Mouse (Mus musculus) E14TG2a.4 (cell line): ENCODE data around the gene Atf5.

Experiments
- H3K27me3 ChIP-seq: 2 replicates; pipeline ENCODE4 v1.6.1; 2014; ENCODE audit warnings: low read length, control low read depth; ENCODE audit not compliant: insufficient read depth
- H3K36me3 ChIP-seq: 2 replicates; pipeline ENCODE4 v1.6.1; 2014; ENCODE audit warnings: low read length, control low read depth; ENCODE audit not compliant: insufficient read depth
- H3K4me1 ChIP-seq: replicated peaks from 2 replicates; pipeline ENCODE4 v1.6.1; 2014; ENCODE audit warnings: low read depth, low read length, control low read depth
- H3K4me3 ChIP-seq: replicated peaks from 2 replicates; pipeline ENCODE4 v1.5.1; 2014; ENCODE audit warnings: mild to moderate bottlenecking, low read length
- H3K9me3 ChIP-seq: 2 replicates; pipeline ENCODE4 v1.6.1; 2014; ENCODE audit warnings: low read length, control low read depth
- CTCF ChIP-seq: conservative IDR thresholded peaks from 2 replicates; pipeline ENCODE4 v1.5.1; 2014; ENCODE audit warnings: low read length
- NANOG ChIP-seq: IDR thresholded peaks from 2 replicates; pipeline ENCODE4 v1.6.1; 2014; ENCODE audit warnings: borderline replicate concordance, low read length, mixed read lengths
- POU5F1 ChIP-seq: IDR thresholded peaks from 2 replicates; pipeline ENCODE4 v1.6.1; 2014; ENCODE audit warnings: low read length, borderline replicate concordance

Atf5 gene

DNA sequence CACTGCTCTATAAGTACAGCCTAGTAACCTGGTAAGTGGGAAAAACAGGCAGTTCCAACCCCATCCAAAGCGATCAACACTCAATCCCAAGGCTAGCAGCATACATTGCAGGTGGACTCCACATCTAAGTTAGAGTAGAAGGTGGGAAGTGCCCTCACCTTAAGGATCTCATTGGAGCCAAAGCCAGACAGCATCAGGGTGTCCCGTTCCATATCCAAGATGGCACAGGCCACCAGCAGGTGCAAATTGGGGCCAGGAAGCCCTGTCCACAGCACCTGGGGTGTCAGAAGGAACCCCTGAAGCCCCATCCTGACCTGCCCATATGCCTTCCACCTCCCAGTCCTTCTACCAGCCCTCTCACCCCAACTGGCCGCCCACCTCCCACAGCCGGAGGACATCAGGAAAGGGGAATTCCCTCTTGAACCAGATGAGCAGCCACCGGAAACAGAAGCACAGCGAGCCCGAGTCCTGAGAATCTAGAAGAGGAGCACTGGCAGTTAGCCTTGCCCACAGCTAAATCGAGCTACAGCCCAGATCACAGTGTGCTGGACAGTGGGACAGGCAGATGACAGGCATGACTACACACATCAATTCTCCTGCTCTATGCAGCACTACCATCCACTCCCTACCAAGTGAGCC is 25.5 kb upstream of the Atf5 start:
- H3K9me3 ChIP-seq: no peaks in the 10 kb centered on the region
- TF ChIP-seq CTCF (no peak), POU5F1 (no peak), NANOG (no peak)
- peaks cover 62% of the 10 kb centered on the region for H3K4me1 ChIP-seq
- peaks cover 84% of the 10 kb centered on the region for H3K36me3 ChIP-seq
- H3K4me3 ChIP-seq: no peak overlapping the region
- peaks cover 29% of the 10 kb centered on the region for H3K27me3 ChIP-seq

DNA sequence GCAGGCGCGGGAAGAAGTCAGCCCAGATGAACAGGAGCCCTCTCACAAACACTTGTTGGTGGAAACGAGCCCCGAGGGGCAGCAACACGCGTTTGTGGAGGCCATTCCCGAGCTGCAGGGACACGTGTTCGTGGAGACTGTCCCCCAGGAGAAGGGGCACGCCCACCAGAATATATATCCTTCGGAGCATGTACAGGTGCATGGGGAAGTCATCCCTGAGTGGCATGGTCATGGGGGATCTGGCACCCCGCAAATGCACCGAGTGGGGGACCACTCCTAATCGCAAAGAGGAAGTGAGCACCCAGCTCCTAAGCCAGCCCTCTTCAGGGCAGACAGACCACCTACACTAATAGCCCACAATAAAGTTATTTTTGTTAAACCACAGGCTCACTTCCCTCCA is 24.0 kb upstream of the Atf5 start:
- TF ChIP-seq NANOG (no peak), POU5F1 (no peak), CTCF (no peak)
- peak overlapping the region; percentile 74 for H3K4me3 ChIP-seq
- peaks cover 84% of the 10 kb centered on the region for H3K36me3 ChIP-seq

DNA sequence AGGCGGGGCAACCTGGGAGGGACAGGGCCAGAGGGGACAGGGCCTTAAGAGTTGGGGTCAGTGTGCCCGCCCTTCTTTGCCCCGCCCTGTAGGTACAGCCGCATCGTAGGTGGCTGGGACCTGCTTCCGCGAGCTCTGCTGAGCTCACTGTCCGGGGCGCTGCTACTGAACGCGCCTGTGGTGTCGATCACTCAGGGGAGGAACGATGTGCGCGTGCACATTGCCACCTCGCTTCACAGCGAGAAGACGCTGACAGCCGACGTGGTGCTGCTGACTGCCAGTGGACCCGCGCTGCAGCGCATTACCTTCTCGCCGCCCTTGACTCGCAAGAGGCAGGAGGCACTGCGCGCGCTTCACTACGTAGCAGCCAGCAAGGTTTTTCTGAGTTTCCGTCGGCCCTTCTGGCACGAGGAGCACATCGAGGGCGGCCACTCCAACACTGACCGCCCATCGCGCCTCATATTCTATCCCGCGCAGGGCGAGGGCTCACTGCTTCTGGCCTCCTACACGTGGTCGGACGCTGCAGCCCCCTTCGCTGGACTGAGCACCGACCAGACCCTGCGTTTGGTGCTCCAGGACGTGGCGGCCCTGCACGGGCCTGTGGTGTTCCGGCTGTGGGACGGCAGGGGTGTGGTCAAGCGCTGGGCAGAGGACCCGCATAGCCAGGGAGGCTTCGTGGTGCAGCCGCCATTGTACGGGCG is 23.2 kb upstream of the Atf5 start:
- peaks cover 29% of the 10 kb centered on the region for H3K27me3 ChIP-seq
- TF ChIP-seq NANOG: no peak
- peaks cover 84% of the 10 kb centered on the region for H3K36me3 ChIP-seq
- H3K9me3 ChIP-seq: no peaks in the 10 kb centered on the region
- peaks cover 63% of the 10 kb centered on the region for H3K4me1 ChIP-seq
- peak overlapping the region; percentile 74 for H3K4me3 ChIP-seq

More for the DNA sequence above, 24.0 kb upstream of the Atf5 start:
- Histone ChIP-seq H3K9me3 (no peaks in the 10 kb centered on the region), H3K27me3 (peaks cover 29% of the 10 kb centered on the region), H3K4me1 (peaks cover 67% of the 10 kb centered on the region)

DNA sequence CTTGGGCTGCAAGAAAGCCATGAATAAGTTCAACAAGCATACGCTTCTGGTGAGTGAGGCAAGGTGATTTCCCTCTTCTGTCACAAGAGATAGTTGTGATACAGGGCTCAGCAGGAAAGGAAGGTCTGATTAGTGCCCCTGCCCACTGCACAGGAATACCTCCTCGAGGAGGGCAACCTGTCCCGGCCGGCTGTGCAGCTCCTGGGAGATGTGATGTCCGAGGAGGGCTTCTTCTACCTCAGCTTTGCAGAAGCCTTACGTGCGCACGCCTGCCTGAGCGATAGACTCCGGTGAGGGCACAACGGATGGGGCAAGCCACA is 22.7 kb upstream of the Atf5 start:
- peak overlapping the region; percentile 74 for H3K4me3 ChIP-seq
- peaks cover 29% of the 10 kb centered on the region for H3K27me3 ChIP-seq
- H3K36me3 ChIP-seq: peaks cover 84% of the 10 kb centered on the region
- H3K9me3 ChIP-seq: no peaks in the 10 kb centered on the region
- H3K4me1 ChIP-seq: peaks cover 62% of the 10 kb centered on the region
- TF ChIP-seq POU5F1 (no peak), CTCF (no peak), NANOG (no peak)

DNA sequence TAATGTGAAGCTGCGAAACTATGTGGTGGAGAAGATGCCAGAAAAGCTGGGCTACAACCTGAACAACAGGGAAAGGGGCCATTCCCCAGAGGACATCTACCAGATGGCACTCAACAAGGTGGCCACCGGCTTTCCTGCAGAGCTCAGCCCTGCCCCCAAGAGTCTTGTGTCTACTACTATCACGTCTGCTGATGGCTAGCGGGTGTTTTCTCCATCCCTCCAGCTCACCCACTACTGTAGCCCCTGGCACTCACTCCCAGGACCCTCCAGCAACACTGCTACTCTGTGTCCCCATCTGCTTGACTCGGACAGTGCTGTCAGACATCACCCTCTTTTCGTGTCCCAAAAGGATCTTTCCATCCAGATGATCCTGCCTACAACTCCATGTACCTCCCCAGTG is 21.6 kb upstream of the Atf5 start:
- Histone ChIP-seq H3K36me3 (peaks cover 83% of the 10 kb centered on the region), H3K4me3 (no peak overlapping the region), H3K4me1 (peaks cover 58% of the 10 kb centered on the region), H3K9me3 (no peaks in the 10 kb centered on the region), H3K27me3 (peaks cover 29% of the 10 kb centered on the region)
- TF ChIP-seq POU5F1: no peak

DNA sequence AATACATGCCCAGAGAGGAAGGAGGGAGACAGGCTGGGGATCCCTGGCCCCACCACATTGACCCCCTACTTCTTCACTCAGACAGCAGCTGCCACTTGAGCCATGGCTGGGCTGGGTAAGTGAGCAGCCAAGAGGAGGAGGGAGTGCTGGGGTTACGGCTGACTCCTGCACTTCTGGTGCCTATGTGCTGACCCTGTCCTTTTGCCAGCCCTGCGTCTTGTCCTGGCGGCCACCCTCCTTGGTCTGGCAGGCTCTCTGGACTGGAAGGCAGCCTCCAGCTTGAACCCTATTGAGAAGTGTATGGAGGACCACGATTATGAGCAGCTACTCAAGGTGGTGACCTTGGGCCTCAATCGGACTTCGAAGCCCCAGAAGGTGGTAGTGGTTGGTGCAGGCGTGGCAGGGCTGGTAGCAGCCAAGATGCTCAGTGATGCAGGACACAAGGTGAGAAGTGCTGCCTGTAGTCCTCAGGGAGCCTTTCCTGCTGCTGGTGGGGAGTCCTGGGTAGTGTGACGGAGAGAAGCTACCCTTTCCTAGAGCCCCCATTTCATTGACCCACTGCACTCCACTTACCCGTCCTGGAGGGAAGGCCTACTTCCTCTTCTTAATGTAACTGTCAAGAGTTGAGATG is 20.1 kb upstream of the Atf5 start:
- peaks cover 82% of the 10 kb centered on the region for H3K36me3 ChIP-seq
- H3K9me3 ChIP-seq: no peaks in the 10 kb centered on the region
- no peak overlapping the region for H3K4me3 ChIP-seq
- peaks cover 58% of the 10 kb centered on the region for H3K4me1 ChIP-seq
- TF ChIP-seq NANOG (no peak), POU5F1 (no peak), CTCF (no peak)
- peaks cover 29% of the 10 kb centered on the region for H3K27me3 ChIP-seq

DNA sequence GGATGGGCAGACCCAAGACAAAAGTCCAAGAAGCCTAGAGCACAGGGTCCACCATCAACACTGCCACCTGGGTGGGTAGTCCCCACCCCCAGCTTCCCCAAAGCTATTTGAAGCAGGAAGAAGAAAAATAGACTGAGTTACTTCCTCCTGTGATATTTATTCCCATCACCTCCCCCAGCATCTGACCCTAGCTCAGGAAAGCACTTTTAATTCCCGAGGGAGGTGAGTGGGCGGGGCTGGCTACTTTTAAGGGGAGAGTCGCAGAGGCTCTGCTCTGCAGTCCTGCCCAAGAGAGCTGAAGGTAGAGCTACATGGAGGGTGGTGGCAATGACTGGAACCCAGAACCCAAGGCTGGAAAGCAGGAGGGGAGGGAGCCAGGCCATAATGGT is 19.6 kb upstream of the Atf5 start:
- Histone ChIP-seq H3K4me1 (peaks cover 59% of the 10 kb centered on the region), H3K36me3 (peaks cover 82% of the 10 kb centered on the region), H3K9me3 (no peaks in the 10 kb centered on the region), H3K4me3 (no peak overlapping the region), H3K27me3 (peaks cover 29% of the 10 kb centered on the region)
- TF ChIP-seq CTCF: no peak
- TF ChIP-seq POU5F1: no peak
- no peak for TF ChIP-seq NANOG

DNA sequence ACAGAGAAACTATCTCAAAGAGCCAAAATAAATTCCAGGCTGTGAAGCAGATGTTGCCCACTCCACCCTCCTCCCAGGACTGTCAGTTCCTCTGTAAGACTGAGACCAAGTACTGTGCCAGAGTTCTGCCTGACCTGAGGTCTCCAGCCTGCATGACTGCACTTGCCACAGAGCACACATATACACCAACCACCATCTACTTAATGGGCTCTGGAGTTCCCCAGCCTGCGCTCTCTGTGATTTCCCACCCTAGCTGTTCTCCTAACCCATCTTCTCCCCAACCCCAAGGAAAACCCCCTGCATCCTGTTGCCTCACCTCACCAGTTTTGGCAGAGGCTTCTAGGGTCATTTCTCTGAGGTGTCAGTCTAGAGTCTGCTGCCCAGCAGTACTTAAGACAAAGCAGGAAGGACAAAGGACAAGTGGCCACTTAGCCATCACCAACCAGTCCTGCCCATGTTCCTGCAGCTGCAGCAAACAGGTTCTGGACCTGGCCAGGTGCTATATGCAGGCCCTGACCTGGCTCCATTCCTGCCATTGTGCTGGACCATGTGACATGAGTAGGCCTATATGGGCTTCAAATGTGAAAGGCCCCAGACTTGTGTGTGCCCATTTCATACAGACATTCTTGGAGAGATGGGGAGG is 19.0 kb upstream of the Atf5 start:
- TF ChIP-seq CTCF (no peak), NANOG (no peak), POU5F1 (no peak)
- Histone ChIP-seq H3K4me1 (peaks cover 59% of the 10 kb centered on the region), H3K36me3 (peaks cover 83% of the 10 kb centered on the region), H3K4me3 (no peak overlapping the region), H3K27me3 (peaks cover 26% of the 10 kb centered on the region), H3K9me3 (no peaks in the 10 kb centered on the region)

DNA sequence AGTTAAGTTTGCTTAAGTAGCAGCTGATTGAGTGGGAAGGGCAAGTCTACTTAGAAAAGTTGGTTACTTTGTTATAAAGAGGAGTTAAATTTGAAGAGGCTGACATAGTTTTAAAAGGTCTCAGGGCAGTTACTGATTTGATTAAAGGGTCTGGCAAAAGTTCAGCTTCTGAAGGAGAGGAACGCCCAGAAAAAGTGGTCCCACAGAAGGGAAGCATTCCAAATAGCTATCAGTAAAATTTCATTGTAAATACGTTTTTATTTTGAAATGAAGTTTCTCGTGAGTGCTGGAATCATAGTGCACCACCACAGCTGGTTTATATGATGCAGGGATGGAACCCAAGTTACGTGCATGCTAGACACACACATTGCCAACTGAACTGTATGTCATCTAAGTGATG is 16.3 kb upstream of the Atf5 start:
- peaks cover 68% of the 10 kb centered on the region for H3K4me1 ChIP-seq
- H3K4me3 ChIP-seq: no peak overlapping the region
- no peak for TF ChIP-seq POU5F1
- no peak for TF ChIP-seq NANOG
- no peak for TF ChIP-seq CTCF
- H3K9me3 ChIP-seq: no peaks in the 10 kb centered on the region
- H3K36me3 ChIP-seq: peaks cover 98% of the 10 kb centered on the region
- no peaks in the 10 kb centered on the region for H3K27me3 ChIP-seq
